ENCODE assay signal across 8 mouse cellular contexts in genomic region chr1:135766592-135767306, GRCm38 (mm10). TPM values are rescaled to one million over a fixed set of nuclear protein-coding genes. Genes with fewer than 3 reads are reported as not detected.
DNase-seq lines count a peak whose midpoint lies in the region; ATAC-seq and TF ChIP-seq lines count a peak whose summit lies in the region.

No protein-coding gene starts in this region.

- no peak for TF ChIP-seq CTCF in G1E (IDR thresholded peaks at IDR 0.05; ENCODE audit: low read depth, low read length)

- WGBS in heart, embryonic 12.5 days = 13% methylated on average over 30 of the region's 30 CpGs
- 43% methylated on average over 30 of the region's 30 CpGs for WGBS in macrophage (ENCODE audit: missing documents)

- no peaks in the 10 kb centered on the region for H3K79me2 ChIP-seq in macrophage (ENCODE audit: inconsistent target)

- peak overlapping the region; percentile 92 for H3K4me2 ChIP-seq in heart, embryonic 12.5 days

- no peaks in the 10 kb centered on the region for H3K27me3 ChIP-seq in heart, embryonic 12.5 days (replicated peaks)
- peaks cover 25% of the 10 kb centered on the region for H3K27me3 ChIP-seq in G1E (ENCODE audit: insufficient read depth, low read length)

- no peaks in the 10 kb centered on the region for H3K9me3 ChIP-seq in heart, embryonic 12.5 days (replicated peaks)
- H3K9me3 ChIP-seq in G1E (replicated peaks) = no peaks in the 10 kb centered on the region; the same call in 1 of the 2 replicates

- peaks cover 71% of the 10 kb centered on the region for H3K4me1 ChIP-seq in heart, embryonic 12.5 days (replicated peaks)
- H3K4me1 ChIP-seq in G1E (ENCODE audit: insufficient read depth, low read depth, low read length) = peaks cover 32% of the 10 kb centered on the region

- H3K4me3 ChIP-seq in heart, embryonic 12.5 days = peak overlapping the region; percentile 79
- H3K4me3 ChIP-seq in G1E (ENCODE audit: low read depth, low read length) (peak overlapping the region; percentile 72), macrophage (ENCODE audit: inconsistent target) (peak overlapping the region; percentile 50)

- H3K36me3 ChIP-seq in heart, embryonic 12.5 days = peaks cover 18% of the 10 kb centered on the region
- peaks cover 3% of the 10 kb centered on the region for H3K36me3 ChIP-seq in G1E (replicated peaks)
- no peaks in the 10 kb centered on the region for H3K36me3 ChIP-seq in macrophage (ENCODE audit: inconsistent target)

- peak overlapping the region; percentile 97 for H3K9ac ChIP-seq in heart, embryonic 12.5 days

- peak overlapping the region; percentile 96 for H3K27ac ChIP-seq in heart, embryonic 12.5 days (ENCODE audit: poor library complexity, severe bottlenecking)
- peak overlapping the region; percentile 24 for H3K27ac ChIP-seq in macrophage

- no peak for DNase-seq in heart, adult 11 months
- no peak for DNase-seq in G1E (ENCODE audit: low spot score)
- DNase-seq in c-Kit-positive CD71-positive TER-119-positive erythroid progenitor cells, embryonic 14.5 days (ENCODE audit: low spot score) = no peak

- no peak; the same call in 1 of the 2 replicates for ATAC-seq in heart, embryonic 12.5 days (ENCODE audit: insufficient number of reproducible peaks, low FRiP score)
- ATAC-seq in G1E (ENCODE audit: extremely low read depth, insufficient number of reproducible peaks, low FRiP score, poor library complexity, severe bottlenecking) = no peak
- 0 out of 4 replicates have a peak, but pooled peaks have one; percentile 1 to 24 for ATAC-seq in hematopoietic stem cell, adult 5-6 weeks (replicated peaks in 1 of 2; ENCODE audit: insufficient read depth in 1 of 2, low FRiP score in 2 of 2, low TSS enrichment in 1 of 2, low read depth in 1 of 2, poor library complexity in 2 of 2, severe bottlenecking in 2 of 2)
- ATAC-seq in cerebellum, adult (ENCODE audit: insufficient number of reproducible peaks, low FRiP score, low TSS enrichment) = no peak
- ATAC-seq in frontal cortex, adult (ENCODE audit: low TSS enrichment) = no peak

RNA-seq across cellular contexts. Expression of gene Phlda3, which starts 0.8 kb away (rescaled TPM):
- 73.0 and 74.1 TPM in 2 replicates for polyA plus RNA-seq in heart, embryonic 12.5 days (2016; fragmentation: Nextera tagmentation; extraction: Ambion mirVana)
- not detected in 2 replicates for total RNA-seq in G1E (2014; fragmentation: Nextera tagmentation)
- total RNA-seq in G1E (2017) = 0.98 and 1.7 TPM in 2 replicates
- polyA plus RNA-seq in G1E (2012) = 5.2 and 5.4 TPM in 2 replicates
- 2.6 TPM in 1 of 2 replicates, not detected in the other for total RNA-seq in hematopoietic stem cell, adult 5-6 weeks (2017)
- 10 to 100 TPM in 1 of 26 experiments, 1 to 10 TPM in 22, under 1 TPM in 3; 0.67 to 21.0 (median 1.9) TPM for total RNA-seq in macrophage (2018; cell fraction: chromatin; rRNA removed)
- 10 to 100 TPM in 24 of 26 experiments, 1 to 10 TPM in 2; 6.3 to 20.9 (median 15.3) TPM for total RNA-seq in macrophage (2018; cell fraction: cytosol; rRNA removed)
- total RNA-seq in macrophage (2018; cell fraction: nucleus; rRNA removed) = 10 to 100 TPM in 4 of 26 experiments, 1 to 10 TPM in 22; 1.5 to 16.5 (median 6.1) TPM
- polyA plus RNA-seq in macrophage (2018) = 3.9 to 19.2 TPM (median 14.7 TPM) in 3 replicates

RNA-seq across cellular contexts. Expression of gene Tnni1, which starts 12.5 kb away (rescaled TPM):
- polyA plus RNA-seq in heart, embryonic 12.5 days (2016; fragmentation: Nextera tagmentation; extraction: Ambion mirVana) = 3,113 and 3,172 TPM in 2 replicates
- not detected in 2 replicates for total RNA-seq in G1E (2014; fragmentation: Nextera tagmentation)
- 0.11 TPM in 1 of 2 replicates, not detected in the other for total RNA-seq in G1E (2017)
- polyA plus RNA-seq in G1E (2012) = 0.04 TPM in 1 of 2 replicates, not detected in the other
- total RNA-seq in hematopoietic stem cell, adult 5-6 weeks (2017) = 0.88 TPM in 1 of 2 replicates, not detected in the other
- not detected for total RNA-seq in macrophage (2018; cell fraction: chromatin; rRNA removed)
- under 1 TPM in 1 of 26 experiments, not detected in 25; 0.41 TPM for total RNA-seq in macrophage (2018; cell fraction: cytosol; rRNA removed)
- not detected for total RNA-seq in macrophage (2018; cell fraction: nucleus; rRNA removed)
- polyA plus RNA-seq in macrophage (2018) = not detected in 3 replicates

RNA-seq across cellular contexts. Expression of gene Csrp1, which starts 46.9 kb away (rescaled TPM):
- polyA plus RNA-seq in heart, embryonic 12.5 days (2016; fragmentation: Nextera tagmentation; extraction: Ambion mirVana) = 266 and 270 TPM in 2 replicates
- total RNA-seq in G1E (2014; fragmentation: Nextera tagmentation) = not detected in 2 replicates
- total RNA-seq in G1E (2017) = 0.29 and 0.38 TPM in 2 replicates
- polyA plus RNA-seq in G1E (2012) = 0.05 and 0.06 TPM in 2 replicates
- 148 and 162 TPM in 2 replicates for total RNA-seq in hematopoietic stem cell, adult 5-6 weeks (2017)
- total RNA-seq in macrophage (2018; cell fraction: chromatin; rRNA removed) = 10 to 100 TPM; 16.8 to 68.0 (median 25.6) TPM
- total RNA-seq in macrophage (2018; cell fraction: cytosol; rRNA removed) = 100 to 1,000 TPM; 145 to 243 (median 187) TPM
- total RNA-seq in macrophage (2018; cell fraction: nucleus; rRNA removed) = 100 to 1,000 TPM in 7 of 26 experiments, 10 to 100 TPM in 19; 50.8 to 118 (median 81.4) TPM
- 110 to 227 TPM (median 177 TPM) in 3 replicates for polyA plus RNA-seq in macrophage (2018)

RNA-seq across cellular contexts. Expression of gene Lad1, which starts 51.6 kb away (rescaled TPM):
- polyA plus RNA-seq in heart, embryonic 12.5 days (2016; fragmentation: Nextera tagmentation; extraction: Ambion mirVana) = 3.0 and 3.3 TPM in 2 replicates
- total RNA-seq in G1E (2014; fragmentation: Nextera tagmentation) (not detected in 2 replicates), G1E (2017) (0.16 TPM in 1 of 2 replicates, not detected in the other)
- polyA plus RNA-seq in G1E (2012) (not detected in 2 replicates), macrophage (2018) (0.30 to 0.49 TPM (median 0.36 TPM) in 3 replicates)
- not detected in 2 replicates for total RNA-seq in hematopoietic stem cell, adult 5-6 weeks (2017)
- 1 to 10 TPM in 6 of 26 experiments, under 1 TPM in 11, not detected in 9; 0.25 to 8.8 (median 0.66) TPM for total RNA-seq in macrophage (2018; cell fraction: chromatin; rRNA removed)
- total RNA-seq in macrophage (2018; cell fraction: cytosol; rRNA removed) = 10 to 100 TPM in 1 of 26 experiments, 1 to 10 TPM in 14, under 1 TPM in 11; 0.12 to 15.5 (median 1.2) TPM
- total RNA-seq in macrophage (2018; cell fraction: nucleus; rRNA removed) = 1 to 10 TPM in 17 of 26 experiments, under 1 TPM in 4, not detected in 5; 0.37 to 4.3 (median 1.7) TPM

Comparison
In these comparisons a context has a peak if more than half of its experiments do, and no peak if none do; other contexts are left out.
1. ATAC-seq: peak in hematopoietic stem cell, adult 5-6 weeks (2 of 2); none in heart, embryonic 12.5 days (single experiment), G1E (single experiment), cerebellum, adult (single experiment) and frontal cortex, adult (single experiment).
2. RNA of gene Tnni1, which starts 12.5 kb away (polyA plus RNA-seq): 3,113 to 3,172 TPM in heart, embryonic 12.5 days; 0.04 TPM in G1E and not detected in macrophage; every median in the first group is over 1,000 times any median in the second.
3. RNA of gene Csrp1, which starts 46.9 kb away (polyA plus RNA-seq): 266 to 270 TPM in heart, embryonic 12.5 days and 110 to 227 TPM in macrophage; 0.05 to 0.06 TPM in G1E; every median in the first group is over 100 times any median in the second.
4. Peak in every context shown above with its lines, with median percentiles within 50 percentile points of each other: H3K4me3 ChIP-seq.